Mouse (Mus musculus): ENCODE results near the gene Mfsd9.

DNA sequence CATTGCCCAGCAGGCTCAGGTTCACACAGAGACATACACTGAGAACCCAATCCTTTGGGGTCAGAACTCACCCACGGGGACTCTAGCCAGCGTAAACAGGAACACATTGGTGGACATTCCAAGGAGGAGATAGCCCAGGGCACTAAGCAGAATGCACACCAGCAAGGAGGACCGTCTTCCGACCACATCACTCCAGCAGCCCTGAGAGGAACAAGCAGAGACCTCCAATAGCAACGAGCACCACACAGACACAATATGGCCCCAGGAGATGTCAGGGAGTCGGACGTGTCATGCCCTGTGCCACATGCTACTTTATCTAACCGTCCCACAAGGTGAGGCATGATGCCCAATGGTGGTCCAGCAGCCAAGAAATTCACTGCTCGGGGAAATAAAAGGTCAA is 6.2 kb downstream of the Mfsd9 start:
- no peak for TF ChIP-seq GATA1 (IDR thresholded peaks at IDR 0.05; ENCODE audit: borderline replicate concordance, low read length)
- no peak for TF ChIP-seq FLI1 (IDR thresholded peaks at IDR 0.05; ENCODE audit: low read length)
